Mouse (Mus musculus) layer of hippocampus, adult 9-10 months (tissue): ENCODE measurements at regions not wholly inside any gene's neighbourhood (a gene's known extent, or its start where the extent isn't known, plus 50 kb on each side); places are given as distances from the start of the nearest gene placed in this dataset.

Experiments used
- DNase-seq: peaks from one replicate; pipeline ENCODE4 v3.0.0; 2022; ENCODE audit warnings: low spot score

DNA sequence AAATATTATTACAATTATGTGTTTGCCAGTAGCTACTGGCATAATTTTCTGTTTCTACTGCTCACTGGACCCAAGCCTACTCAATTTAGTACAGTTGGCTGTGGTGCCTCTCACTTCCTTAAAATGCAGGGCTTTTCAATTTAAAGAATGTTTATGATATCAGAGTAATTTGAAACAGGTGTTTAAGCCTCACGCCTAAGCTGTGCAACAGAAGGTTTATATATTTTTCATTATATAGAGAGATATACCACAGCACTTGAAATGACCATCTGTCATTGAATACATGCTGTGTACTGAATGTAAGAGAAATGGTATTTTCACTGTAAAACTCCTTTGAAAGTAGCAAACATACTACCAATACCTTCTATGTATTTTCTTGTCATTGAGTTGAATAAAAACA lies 376.8 kb downstream of the Otol1 start:
- no peak for DNase-seq

DNA sequence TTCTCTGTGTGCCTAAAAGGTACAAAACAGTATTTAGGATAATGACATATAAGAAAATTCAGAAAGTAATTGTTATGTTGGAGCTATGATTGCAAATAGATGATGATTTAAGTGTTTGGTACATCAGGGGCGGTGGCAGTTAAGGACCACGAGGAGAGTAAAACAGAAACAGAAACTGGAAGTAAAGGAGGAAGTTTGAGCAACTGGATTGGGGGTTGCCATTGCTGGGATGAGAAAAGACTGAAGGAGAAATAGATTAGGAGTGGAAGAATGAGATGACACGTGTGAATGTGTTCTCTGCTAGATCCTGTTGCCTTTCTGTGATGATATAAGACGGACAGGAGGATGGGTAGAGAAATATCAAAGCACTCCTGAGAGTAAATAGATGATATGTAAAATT lies 378.5 kb downstream of the Otol1 start:
- DNase-seq: no peak

DNA sequence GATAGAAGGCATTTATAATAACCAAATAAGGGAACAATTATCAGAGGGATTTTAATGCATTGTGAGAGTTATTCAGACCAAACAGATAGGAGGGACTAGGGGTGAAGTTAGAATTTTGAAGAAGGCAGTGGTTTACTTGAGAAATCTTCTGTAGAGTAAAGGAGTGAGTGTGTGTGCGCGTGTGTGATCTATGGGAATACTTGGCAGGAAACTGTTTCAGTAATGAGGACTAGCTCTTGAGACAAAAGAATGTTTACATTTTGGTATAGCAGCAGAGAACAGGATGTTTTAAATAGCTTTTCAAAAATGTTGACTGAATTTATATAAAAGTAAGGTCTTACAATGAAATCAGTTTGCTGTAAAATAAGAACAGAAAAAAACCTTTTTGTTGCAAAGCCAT lies 393.8 kb downstream of the Otol1 start:
- DNase-seq: no peak

DNA sequence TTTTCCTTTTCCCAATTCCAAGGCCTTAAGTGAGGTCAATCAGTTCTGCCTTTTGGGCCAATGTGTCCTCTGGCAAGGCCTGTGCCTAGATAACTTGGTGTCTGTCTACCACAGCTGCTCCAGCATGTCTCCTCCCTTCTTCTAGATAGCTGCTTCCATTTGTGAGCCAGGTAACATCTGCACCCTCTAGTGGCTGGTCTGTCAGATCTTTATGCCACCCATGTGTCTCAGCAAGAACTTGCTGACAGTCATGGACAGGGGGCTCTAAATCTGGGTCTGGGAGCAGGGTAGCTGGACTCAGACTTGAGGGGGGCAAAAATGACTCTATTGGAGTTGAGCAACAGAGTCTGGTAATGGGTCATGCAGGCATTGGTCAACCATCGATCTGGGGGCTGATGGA lies 399.2 kb downstream of the Otol1 start:
- no peak for DNase-seq

DNA sequence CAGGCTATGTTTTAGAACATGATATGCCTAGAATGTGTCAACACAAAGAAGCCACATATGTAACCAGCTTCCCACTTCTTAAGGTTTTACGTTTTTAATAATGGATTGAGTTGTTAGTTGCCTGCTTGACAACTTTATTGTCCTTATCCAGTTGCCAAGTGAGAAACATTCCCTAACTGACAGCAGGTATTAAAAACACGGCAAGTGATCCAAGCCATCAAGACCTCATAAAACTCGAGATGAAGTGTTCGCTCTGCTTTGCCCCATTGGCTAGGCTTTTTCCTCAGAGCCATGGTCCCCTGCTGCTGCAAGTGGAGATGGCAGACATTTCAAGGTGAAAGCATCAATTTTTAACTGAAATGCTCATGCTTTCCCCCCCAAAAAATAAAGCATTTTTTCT lies 410.9 kb downstream of the Otol1 start:
- no peak for DNase-seq

DNA sequence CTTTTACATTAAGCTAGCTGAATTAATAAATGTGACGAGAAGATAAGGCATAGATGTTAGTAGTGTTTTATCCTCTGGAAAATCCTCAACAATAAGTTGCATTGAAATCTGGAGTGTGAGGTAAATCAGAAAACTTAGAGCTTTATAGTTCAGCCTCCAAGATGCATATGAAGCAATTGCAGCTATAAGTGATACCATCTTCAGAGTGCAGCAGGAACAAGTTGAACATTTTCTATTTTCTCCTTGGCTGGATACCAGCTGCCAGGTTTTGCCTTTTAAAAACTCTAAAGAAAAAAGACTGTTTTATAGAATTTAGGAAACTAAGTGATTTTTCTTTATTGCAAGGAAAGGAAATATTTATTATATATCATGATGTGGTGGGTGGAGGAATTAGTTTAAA lies 414.6 kb downstream of the Otol1 start:
- no peak for DNase-seq

DNA sequence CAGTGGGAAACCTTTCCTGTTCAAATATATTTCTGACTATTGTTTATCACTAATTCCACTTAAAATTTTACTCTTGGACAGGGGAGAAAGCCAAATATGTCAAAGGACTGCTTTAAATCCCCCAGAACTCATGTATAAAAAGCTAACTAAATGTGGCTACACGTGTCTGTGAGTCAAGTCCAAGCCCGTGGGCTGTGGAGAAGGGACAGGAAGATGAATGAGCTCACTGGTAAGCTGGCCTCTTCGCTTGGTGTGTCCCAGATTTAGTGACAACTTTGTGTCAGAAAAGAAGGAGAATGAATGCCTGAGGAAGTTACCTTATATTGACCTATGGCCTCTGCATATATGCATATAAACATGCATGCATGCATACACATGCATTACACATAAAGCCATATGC lies 415.3 kb downstream of the Otol1 start:
- DNase-seq: no peak

DNA sequence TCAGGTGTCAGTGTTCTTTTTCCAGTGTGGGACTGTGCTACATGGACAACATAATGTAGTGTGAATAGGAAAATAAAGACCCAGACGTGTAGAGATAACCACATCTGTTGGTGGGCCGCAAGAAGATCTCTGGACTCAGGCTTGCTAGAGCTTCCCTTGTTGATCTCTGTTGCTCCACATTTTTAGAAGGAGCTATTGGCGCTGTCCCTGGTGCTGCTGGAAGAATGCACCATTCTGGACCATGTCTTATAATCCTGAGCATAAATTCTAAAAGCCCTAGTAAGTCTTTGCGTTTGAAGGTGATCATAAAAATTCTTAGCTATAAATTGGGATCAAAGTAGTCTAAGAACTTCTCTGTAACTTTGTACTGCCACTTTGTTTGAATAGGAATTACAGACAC lies 429.3 kb downstream of the Otol1 start:
- no peak for DNase-seq

DNA sequence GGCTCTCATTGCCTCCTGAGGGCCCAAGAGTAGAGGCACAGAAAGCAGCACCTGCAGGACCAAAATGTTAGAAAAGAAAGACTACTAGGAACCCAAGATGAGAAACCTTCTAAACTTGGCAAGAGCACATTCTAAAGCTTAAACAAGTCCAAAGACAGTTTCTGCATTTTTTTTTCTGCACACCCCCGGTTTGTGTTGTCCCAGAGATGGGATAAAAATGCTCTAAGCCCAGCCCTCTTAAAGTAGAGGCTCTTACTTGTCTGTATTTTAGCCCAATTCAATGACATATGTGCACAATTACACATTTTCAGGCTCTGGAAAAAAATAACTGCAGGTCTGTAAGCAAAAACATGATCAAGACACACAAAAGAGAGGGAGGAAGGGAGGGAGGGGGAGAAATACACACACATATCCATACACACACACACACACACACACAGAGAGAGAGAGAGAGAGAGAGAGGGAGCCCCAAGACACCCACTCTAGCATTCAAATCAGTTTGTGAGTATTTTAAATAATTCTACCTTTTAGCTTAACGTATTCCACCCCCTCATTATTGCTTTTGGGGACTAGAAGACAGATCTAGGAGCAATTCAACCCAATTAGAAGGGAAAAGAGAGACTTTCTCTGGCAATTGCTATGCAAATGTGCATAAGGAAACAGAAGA lies 449.9 kb downstream of the Otol1 start:
- DNase-seq: no peak

DNA sequence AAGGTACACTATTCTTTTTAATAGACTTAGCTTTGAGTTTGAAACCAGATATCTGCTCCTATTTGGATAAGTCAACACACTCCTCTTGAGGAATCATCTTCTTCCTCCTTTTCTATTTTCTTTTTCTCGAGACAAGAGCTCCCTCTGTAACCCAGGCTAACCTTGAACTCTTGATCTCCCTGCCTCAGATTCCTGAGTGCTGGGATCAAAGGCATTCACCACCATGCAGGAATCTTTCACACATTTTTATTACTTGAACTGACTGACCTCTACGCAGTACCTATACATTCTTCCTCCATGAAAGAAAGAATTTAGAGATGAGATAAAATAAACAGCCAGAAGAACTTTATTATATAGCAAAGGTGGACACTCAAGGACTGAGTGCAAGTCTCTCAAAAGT lies 453.4 kb downstream of the Otol1 start:
- no peak for DNase-seq

DNA sequence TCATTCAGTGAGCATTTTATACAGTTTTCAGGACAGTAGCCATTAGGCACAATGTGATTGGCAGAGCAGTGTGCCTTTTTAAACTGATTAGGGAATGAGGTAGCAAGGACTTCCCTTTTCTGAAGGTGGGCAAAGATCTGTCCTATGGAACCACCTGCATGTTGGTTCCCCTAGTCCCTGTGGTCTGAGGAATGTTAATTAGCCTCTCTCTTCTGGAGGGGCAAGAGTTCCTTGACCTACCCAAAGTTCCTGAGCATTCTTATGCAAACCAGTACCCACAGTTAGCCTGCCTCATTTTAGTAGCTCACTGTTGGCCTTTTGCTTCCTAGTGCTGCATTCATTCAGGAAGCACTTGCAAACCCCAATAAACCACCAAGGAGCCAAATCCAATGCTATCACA lies 455.8 kb downstream of the Otol1 start:
- DNase-seq: no peak

DNA sequence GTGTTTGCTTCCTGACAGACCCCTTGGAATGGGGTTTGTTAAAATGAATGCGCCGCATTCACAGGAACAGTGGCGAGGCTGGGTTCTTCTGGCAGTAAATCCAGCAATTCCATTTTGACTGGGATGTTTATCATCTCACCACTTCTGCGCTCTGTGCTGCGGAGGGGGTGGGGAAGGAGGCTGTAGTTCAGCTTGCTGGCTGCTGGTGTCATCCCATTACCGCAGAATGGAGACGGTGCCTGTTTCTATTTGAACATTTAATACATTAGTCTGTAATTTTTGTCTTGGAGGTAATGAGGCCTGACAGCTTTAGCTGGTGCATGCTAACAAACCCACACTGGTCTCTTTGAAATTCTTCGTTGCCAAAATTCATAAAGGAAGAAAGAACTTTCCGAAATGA lies 475.1 kb downstream of the Otol1 start:
- peak; percentile 61 for DNase-seq

DNA sequence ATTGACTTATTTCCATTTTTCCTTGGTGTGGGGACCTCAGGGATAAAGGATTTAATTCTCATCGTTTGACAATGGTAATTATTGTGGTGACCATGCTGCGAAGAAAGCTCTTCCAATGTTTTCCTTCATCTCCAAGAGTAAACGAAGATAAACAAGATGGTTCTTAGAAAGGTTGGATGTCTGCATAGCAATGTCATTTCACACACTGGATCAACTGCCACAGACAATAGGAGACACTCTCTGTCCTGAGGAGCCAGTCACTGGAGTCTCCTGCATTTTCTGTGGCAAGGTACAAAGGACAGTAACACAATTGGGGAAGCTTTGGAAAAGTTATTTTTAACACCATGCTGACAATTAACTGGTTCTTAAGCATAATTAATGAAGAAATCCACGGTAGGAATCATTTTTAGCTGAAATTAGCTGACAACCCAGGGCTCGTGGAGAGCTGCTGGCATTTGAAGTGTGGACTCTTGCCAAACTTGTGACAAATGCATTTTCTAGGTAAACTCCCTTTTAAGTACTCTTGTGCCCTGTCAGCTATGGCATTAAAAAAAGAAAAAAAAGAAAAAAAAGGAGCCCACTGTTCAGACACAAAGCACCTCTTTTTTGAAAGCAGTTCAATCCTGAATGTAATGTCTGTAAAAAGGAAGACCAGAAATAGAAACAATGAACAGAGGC lies 475.8 kb downstream of the Otol1 start:
- no peak for DNase-seq

DNA sequence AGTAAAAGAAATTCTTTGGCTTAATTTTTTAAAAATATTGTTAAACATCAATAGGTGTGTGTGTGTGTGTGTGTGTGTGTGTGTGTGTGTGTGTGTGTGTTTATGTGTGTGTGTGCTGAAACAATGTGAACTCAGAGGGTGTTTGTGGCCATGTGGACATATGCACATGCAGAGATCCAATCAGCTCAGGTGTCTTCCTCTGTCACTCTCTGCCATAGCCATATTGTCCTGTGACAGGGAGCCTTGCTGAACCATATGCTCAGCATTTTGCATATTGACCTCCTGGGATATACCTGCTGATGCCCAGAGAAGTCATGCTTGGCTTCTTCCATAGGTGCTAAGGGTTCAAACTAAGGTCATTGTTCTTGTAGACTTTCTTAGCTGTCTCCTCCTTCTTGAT lies 489.0 kb downstream of the Otol1 start:
- DNase-seq: no peak

DNA sequence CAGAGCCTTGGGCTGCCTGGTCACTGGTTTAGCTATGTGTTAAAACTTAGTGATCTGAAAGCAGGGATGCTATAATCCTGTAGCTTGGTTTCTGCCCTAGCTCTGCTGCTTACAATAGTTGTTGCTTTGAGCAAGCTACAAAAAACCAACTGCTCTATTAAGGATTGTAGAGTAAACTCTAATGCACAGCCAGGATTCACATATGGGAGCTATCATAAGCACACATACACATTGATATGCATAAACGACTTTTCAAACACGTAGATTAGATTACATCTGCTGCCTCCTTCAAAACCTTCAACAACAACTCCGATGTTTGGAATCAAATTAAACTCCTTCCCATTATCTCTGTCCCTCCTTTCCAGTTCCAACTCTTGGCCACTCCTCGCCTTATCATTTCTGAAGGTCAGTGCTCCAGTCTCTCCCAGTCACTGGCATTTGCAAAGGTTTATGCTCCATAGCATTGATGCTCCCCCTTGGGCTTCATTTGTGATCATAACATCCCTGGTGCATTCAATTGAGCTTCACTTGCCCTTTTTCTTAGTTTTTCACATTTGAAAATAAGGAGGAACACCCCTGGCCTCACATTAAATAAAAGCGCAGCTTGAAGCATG lies 492.9 kb downstream of the Otol1 start:
- DNase-seq: no peak

DNA sequence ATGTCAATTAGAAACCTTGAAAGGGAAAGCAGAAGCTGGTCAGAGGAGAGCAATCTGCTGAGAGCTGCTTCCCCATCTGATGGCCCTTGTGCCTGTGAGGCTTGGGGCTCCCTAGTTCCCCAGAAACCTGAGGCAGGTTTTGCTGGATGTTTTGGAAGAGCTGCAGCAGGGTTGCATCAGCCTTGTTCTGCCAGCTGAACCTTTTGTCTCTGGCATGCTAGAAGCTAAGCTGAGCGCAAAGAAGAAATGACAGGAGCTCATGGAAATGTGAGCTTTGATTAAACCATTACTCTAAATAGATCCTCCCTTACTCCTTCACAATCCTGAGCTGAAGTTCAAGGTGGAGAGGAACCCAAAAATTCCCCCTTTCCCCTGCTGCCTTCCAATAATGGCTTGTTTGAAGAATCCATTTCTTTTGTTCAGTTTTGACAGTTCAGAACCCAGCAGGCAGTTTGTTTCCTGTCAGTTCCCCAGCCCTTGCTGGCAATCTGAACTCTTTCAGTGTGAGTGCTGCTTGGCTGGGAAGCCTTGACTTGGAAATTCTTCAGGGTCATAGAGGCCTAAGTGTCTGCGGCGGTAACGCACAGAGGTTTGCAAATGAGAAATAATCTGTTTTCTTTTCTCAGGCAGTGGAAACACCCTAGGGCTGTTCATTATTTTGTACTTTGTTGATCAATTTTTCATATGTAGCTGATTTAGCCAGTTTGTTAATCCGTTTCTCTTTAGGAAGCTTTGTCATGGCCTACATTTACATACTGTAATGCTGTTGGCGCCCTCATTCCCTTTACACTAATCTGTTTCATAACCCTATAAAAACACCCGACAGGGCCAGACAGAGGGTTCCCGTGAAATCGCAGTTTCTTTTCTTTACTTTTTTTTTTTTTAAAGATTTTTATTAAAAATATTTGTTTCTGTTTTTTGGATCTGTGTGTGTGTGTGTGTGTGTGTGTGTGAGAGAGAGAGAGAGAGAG lies 493.9 kb downstream of the Otol1 start:
- DNase-seq: no peak

DNA sequence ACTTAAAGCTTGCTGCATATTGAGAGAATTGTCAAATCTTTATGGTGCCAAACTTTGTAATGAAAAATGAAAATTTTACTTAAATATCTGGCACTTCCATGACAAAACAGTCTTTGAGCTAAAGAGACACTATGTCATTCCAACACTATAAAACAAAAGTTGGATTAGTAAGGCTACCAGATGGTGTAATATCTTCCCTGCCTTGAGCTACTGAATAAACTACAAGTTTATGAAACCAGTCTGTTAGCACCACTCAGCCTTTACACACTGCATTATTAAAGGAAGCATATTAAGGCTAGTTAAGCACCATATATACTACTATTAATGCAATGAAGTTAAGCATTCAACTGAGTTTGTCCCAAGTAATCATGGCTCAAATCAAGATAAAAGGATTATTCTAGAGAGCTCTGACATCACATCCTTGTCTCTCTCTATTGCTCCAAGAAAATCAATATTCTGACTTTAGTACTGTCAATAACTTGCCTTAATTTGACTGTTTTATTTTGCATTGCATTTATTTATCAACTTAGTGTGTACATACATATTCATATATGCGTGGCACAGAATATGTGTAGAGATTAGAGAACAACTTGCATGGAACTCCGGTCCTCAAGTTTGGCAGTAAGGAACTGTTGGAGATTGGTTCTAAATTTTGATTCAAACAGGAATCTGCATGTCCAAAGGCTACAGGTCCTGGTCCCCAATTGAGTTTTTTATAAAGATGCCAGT lies 526.3 kb downstream of the Otol1 start:
- DNase-seq: peak; percentile 4

DNA sequence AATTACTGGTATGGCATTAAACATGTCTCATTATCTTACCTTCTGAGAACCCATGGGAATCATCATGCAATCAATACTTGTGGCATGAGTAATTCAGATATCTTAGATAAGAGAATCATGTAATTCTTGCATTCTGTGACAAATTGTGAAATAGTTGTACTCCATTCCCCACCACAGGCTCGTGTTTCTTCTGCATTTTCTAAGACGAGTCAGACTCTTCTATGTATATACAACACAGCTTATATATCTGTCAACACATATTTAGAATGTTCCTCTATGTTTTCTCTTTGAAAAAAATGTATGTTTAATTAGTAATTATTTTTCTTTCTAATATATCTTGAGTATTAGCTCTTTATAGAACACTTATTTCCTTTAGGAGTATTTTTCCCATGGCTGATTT lies 527.7 kb downstream of the Otol1 start:
- no peak for DNase-seq

DNA sequence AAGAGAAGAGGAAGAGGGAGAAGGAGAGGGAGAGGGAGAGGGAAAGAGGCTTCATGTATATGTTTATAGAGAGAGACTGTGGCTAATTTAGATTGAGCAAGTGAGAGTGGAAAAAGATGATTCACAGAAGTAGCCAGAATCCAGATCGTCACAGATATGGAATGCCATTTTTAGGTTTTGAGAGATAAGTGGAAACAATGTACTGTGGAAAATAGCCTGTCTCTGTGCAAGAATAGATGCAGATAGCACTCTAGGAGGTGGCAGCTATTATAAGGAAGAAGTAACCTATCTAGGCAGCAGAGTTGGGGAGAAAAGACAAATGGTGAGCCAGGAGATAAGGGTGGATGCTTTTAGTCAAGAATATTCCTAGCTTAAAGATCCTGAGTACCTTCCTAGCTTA lies 536.5 kb downstream of the Otol1 start:
- DNase-seq: no peak

DNA sequence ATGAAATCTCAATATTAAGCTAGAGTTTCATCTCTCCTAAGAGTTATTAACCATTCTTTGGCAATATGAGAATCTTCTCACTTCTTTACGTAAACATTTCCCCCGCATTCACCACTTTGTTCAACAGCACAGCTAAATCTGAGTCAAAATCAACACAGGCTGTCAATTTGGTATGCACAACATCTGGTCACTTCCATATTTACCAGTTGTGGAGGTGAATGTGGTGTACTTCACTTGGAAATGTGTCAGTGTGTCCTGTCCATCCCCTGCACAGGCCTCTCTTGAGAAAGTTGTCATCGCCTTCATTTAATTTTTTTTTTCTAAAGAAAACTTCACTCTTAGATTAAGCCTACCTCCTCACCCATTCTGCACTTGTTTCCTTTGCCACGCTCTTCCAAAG lies 550.4 kb downstream of the Otol1 start:
- DNase-seq: no peak

DNA sequence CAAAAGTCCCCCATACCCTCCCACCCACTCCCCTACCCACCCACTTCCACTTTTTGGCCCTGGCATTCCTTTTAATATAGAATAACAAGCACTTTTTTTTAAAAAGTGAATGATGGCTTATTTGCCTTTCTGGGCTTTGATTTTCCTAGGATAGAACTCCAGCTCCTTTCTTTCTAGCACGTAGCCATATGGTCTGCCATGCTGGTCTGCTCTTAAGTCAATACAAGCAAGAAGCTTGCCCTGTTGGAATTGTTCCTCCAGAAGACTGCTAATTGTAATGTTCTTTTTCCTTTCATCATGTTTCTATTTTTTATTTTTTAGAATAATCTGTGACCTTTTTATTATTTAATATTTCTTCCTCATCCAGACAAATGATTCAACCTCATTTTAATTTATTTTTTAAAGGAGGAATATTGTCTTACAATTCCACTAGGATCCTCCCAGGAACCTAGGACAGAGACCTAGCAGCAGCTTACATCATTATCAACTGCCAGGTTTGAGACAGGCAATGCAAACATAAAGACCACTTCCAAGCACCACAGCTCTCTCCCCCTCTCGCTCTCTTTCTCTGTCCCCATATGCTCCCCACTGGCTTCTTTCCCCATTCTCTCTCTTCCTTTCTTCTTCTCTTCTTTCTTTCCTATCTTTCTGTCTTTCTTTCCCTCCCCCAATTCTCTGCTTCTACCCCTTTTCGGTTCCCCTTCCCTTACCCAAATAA lies 558.9 kb downstream of the Otol1 start:
- DNase-seq: no peak
